Mouse (Mus musculus): Measurements from ENCODE around the gene Gm2115.

DNA sequence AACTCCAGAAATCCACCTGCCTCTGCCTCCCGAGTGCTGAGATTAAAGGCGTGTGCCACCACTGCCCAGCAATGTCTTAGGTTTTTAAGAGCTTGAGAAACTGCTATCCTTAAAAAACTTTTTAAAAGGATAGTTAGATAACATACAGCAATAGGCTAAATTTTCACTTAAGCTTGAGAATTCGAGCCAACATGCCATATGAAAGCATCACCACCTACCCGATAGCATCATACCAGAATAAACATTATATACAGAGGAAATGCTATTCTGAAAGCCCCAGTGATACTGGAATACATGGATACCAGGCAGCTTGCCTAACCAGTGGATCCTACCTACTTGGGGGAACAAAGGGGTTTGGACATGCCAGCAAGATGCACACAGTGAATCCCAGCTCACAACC is 95.0 kb downstream of the Gm2115 start:
- TF ChIP-seq EP300 (IDR thresholded peaks at IDR 0.05; ENCODE audit: insufficient read depth, low read depth, low read length) (no peak), CTCF (IDR thresholded peaks at IDR 0.05) (no peak)
